Mouse (Mus musculus) spleen, postnatal 14 days (tissue): ENCODE measurements around the gene Coq7.
A peak's percentile ranks its signal among the peaks of the same experiment; 100 is the strongest.

Experiments
- DNase-seq, 2 experiments: peaks; one replicate each; pipeline ENCODE4 v3.0.0; 2021 to 2022; ENCODE audit warnings: low spot score in 2 of 2

The Coq7 gene

GRCm38 (mm10) chr7:118533178-118533578 lies at the start of gene Coq7:
Coq7 (minus strand) TSS chr7:118533356.
- DNase-seq = peak; percentile 80 to 87

- no peak for DNase-seq
These were observed 46.8 kb upstream of the Coq7 start for GRCm38 (mm10) chr7:118579938-118580337.

- DNase-seq = no peak
These were observed 45.1 kb upstream of the Coq7 start for GRCm38 (mm10) chr7:118578269-118578668.

- no peak for DNase-seq
These were observed 38.9 kb upstream of the Coq7 start for GRCm38 (mm10) chr7:118572039-118572438.

GRCm38 (mm10) chr7:118571350-118571749 lies 38.2 kb upstream of the Coq7 start:
- DNase-seq = no peak

GRCm38 (mm10) chr7:118569121-118569543 lies 36.0 kb upstream of the Coq7 start:
- DNase-seq = no peak

- DNase-seq = no peak
These were observed 21.1 kb upstream of the Coq7 start for GRCm38 (mm10) chr7:118554290-118554689.

GRCm38 (mm10) chr7:118553881-118554280 lies 20.7 kb upstream of the Coq7 start:
- no peak for DNase-seq

DNA sequence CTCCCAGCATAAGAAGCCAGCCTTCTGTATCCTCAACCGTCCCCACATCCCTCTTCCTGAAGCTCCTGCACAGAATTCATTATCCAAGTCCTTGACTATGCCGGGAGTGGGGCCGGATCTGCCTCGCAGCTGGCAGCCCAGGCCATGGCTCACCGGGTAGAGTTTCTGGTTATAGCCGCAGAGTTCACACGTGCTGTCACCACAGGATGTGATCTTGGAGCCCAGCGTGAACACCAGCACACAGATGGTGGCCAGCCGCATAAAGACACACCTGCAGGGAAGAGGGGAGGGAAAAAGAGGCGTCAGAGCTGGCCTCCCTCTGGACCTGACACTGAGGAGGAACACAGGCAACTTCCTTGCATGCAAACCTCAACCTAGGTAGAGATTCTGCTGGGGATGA lies 14.3 kb upstream of the Coq7 start:
- no peak for DNase-seq

GRCm38 (mm10) chr7:118544128-118544527 lies 11.0 kb upstream of the Coq7 start:
- no peak for DNase-seq

DNA sequence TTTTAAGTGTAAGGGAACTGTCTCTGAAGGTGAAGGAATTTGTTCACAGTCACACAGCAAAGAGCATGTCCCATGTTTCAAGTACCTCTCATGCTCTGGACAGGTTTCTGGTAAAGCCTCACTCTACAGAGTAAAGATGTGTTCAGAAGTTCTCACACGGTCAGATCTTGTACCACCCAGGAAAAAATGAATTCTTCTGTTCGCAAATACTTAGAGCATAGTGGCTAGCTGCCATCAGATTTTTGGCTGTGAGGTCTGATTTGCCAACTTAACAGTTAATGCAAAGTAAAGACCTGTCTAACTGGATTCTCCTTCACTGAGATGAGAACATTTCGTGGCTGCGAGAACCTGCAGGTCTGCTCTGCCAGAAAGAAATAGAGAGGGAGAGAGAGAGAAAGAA lies 1.9 kb upstream of the Coq7 start:
- DNase-seq = no peak

DNA sequence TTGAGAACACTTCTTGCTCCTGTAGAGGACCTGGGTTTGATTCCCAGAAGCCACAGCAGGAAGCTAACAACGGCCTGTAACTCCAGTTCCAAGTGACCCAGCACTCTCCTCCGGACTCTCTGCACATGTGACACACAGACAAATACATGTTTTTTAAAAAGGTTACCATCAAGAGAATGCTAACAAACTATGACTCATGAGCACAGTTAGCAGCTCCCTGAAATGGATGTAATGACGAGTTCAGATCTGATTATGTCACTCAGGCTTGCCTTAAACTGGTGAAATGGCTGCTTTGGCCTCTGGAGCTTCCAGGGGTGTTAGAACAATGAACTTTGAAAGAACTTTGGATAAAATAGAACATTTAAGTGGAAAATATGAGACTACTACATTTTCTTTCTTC lies 1.2 kb upstream of the Coq7 start:
- DNase-seq = no peak

- DNase-seq = peak; percentile 90 to 96
These were observed 508 bp downstream of the Coq7 start for GRCm38 (mm10) chr7:118532519-118533177.

GRCm38 (mm10) chr7:118526967-118527366 lies 6.2 kb downstream of the Coq7 start:
- no peak for DNase-seq

- no peak for DNase-seq
These were observed 11.1 kb downstream of the Coq7 start for GRCm38 (mm10) chr7:118522077-118522476.

GRCm38 (mm10) chr7:118519661-118520060 lies 13.5 kb downstream of the Coq7 start:
- DNase-seq = no peak

GRCm38 (mm10) chr7:118518687-118519086 lies 14.5 kb downstream of the Coq7 start:
- DNase-seq = peak; percentile 37 to 70

- DNase-seq = no peak
These were observed 15.3 kb downstream of the Coq7 start for GRCm38 (mm10) chr7:118517819-118518218.

- no peak for DNase-seq
These were observed 24.6 kb downstream of the Coq7 start for GRCm38 (mm10) chr7:118508556-118508955.

DNA sequence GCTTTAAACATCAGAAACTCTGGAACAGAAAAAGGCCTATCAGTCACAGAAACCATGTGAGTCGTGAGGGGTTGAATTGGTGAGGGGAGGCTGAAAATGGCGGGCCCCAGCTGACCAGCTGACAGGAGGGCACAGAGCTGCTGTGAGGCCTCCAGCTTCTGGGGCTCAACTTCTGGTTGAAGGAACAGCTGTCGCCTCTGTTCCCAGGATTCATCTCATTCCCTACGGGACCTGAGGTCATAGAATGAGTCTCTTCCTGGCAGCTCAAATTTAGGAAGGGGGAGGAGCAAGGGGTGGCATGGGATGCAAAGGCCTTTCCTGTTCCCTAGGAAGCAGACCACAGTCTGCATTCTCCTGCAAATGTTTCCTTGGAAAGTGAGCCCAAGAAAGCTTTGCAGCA lies 29.3 kb downstream of the Coq7 start:
- no peak for DNase-seq

GRCm38 (mm10) chr7:118502333-118502732 lies 30.8 kb downstream of the Coq7 start:
- DNase-seq = no peak

DNA sequence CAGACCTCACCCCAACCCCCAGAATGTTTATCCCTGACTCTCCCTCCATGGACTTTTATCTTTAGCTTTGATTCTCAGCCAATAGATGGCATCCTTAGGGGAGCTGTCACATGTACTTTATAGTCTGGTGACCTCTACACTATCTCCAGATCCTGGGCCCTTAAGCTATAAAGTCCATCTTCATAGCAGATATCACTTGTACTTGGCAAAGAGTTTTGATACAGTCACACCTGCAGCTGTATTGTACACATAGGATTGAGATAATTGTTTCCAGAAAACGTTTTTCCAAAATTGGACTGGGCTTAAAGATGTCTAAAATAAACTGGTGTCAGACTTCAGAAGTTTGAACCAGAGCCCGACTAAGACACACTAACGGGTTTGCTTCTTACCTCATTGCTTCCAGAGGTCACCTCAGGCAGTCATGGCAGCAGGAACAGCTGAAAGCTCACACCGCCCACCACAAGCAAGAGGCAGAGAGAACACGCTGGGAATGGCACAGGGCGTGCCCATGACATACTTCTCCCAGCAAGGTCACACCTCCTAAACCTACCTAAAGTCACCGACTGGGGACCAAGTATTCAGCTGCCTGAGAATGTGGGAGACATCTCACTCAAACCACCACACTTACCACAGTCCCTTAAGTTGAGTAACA lies 33.2 kb downstream of the Coq7 start:
- DNase-seq = no peak

DNA sequence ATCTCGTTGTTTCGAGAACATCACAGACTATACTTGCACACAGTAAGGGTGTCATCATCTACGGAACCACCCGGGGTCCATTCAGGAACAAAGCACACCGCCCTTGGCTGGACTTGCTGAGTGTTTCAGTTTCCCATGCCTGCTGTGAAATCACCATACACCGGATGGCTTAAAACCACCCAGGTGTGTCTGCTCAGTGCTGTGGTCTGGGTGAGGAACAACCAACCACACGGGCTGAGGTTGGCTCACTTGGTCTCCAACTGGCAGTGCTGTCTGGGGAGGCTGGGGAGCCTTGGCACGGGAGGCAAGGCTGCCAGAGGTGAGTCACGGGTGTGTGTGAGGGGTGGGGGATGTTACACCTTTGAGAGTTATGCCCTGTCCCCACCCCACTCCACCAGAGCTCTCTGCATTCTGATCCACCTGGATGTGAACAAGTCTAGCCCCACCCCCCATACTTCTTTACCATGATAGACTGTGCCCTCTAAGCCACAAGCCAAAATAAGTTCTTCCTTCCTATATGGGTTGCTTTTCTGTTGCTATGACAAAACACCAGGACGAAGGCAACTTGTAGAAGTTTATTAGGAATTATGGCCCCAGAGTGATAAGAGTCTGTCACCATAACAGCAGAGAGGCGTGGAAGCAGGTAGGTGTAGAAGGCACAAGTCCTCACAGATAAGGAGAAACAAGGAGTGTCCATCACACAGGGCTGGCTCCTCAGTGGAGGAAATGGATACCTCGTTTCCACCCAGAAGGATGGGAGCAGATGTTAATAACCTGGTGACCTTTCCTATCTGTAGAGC lies 34.0 kb downstream of the Coq7 start:
- no peak for DNase-seq
